Mouse (Mus musculus) olfactory bulb, adult 2 months (tissue): ENCODE measurements around the gene Akt1.

Source experiments
- CTCF ChIP-seq: fragments of 200-500 bp; IDR thresholded peaks from 2 replicates; pipeline ENCODE4 v1.5.1; 2012; ENCODE audit warnings: low read depth, mild to moderate bottlenecking, low read length, moderate library complexity; ENCODE audit not compliant: insufficient read depth
- POLR2A ChIP-seq: fragments of 200-500 bp; IDR thresholded peaks from 2 replicates; pipeline ENCODE4 v1.6.1; 2012; ENCODE audit warnings: mild to moderate bottlenecking, low read depth, low read length, moderate library complexity; ENCODE audit not compliant: insufficient read depth

GRCm38 (mm10) chr12:112605766-112606165, 68.9 kb downstream of the Akt1 start:
- TF ChIP-seq CTCF (peak; percentile 98), POLR2A (no peak)
